Mouse (Mus musculus): ENCODE measurements around the gene 9530077C05Rik. TPM values are rescaled to one million over a fixed set of nuclear protein-coding genes. Genes with fewer than 3 reads are reported as not detected.

9530077C05Rik gene
- polyA plus RNA-seq, 1 experiment from 2014 or later = 2.0 TPM

- Histone ChIP-seq H3K36me3 (replicated peaks) (no peaks in the 10 kb centered on the region), H3K9ac (no peak overlapping the region), H3K27ac (replicated peaks) (no peak overlapping the region), H3K4me3 (replicated peaks) (no peak overlapping the region), H3K4me2 (no peak overlapping the region), H3K9me3 (replicated peaks) (no peaks in the 10 kb centered on the region), H3K27me3 (no peaks in the 10 kb centered on the region), H3K4me1 (replicated peaks) (no peaks in the 10 kb centered on the region)
- 80% methylated on average over 8 of the region's 8 CpGs for WGBS (ENCODE audit: insufficient replicate concordance)
- ATAC-seq (ENCODE audit: insufficient read depth) = no peak
Measured at GRCm38 (mm10) chr9:22483866-22484561, 72.7 kb downstream of the 9530077C05Rik start.

DNA sequence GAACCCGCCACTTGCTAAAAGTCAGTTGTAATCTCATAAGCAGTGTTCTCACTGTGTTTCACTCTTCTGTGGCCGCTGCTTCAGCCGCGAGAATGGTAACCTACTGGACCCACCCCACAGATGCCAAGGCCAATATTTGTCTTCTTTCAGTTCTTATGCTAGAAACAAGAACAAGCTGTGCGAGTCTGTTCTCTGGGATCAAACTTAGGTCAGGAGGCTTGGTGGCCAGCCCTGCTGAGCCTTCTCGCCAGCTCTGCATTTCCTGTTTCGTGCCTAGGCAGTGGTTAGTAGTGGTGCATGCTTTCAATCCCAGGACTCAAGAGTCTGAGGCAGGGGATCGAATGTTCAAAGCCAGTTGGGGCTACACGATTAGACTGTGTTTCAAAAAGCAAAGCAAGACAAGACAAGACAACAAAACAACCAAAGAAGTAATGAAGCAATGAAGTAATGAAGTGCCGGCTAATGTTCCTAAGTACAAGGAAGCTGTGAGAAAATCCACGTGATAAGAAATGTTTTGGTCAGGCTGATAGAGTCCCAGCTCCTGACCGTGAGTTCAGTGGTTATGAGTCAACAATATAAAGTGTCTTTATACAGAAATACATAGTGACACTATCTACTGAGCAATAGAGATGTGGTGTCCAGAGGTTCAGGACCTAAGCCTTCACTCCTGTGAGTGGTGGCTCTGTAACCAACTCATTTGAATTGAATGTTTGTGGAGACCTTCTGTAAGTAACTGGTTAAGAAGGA, 73.4 kb downstream of the 9530077C05Rik start:
- no peak overlapping the region for H3K9ac ChIP-seq
- H3K27ac ChIP-seq (replicated peaks) = no peak overlapping the region
- H3K9me3 ChIP-seq (replicated peaks) = no peaks in the 10 kb centered on the region
- no peak for ATAC-seq (ENCODE audit: insufficient read depth)
- no peaks in the 10 kb centered on the region for H3K4me1 ChIP-seq (replicated peaks)
- H3K36me3 ChIP-seq (replicated peaks) = no peaks in the 10 kb centered on the region
- H3K27me3 ChIP-seq = no peaks in the 10 kb centered on the region
- WGBS (ENCODE audit: insufficient replicate concordance) = 58% methylated on average over 12 of the region's 12 CpGs
- no peak overlapping the region for H3K4me2 ChIP-seq
- H3K4me3 ChIP-seq (replicated peaks) = no peak overlapping the region

GRCm38 (mm10) chr9:22486211-22486610, 74.9 kb downstream of the 9530077C05Rik start:
- Histone ChIP-seq H3K9me3 (replicated peaks) (no peaks in the 10 kb centered on the region), H3K27ac (replicated peaks) (no peak overlapping the region), H3K4me2 (no peak overlapping the region), H3K36me3 (replicated peaks) (no peaks in the 10 kb centered on the region), H3K9ac (no peak overlapping the region), H3K4me1 (replicated peaks) (no peaks in the 10 kb centered on the region), H3K27me3 (no peaks in the 10 kb centered on the region), H3K4me3 (replicated peaks) (no peak overlapping the region)
- no peak for ATAC-seq (ENCODE audit: insufficient read depth)
- 66% methylated on average over 7 of the region's 7 CpGs for WGBS (ENCODE audit: insufficient replicate concordance)

DNA sequence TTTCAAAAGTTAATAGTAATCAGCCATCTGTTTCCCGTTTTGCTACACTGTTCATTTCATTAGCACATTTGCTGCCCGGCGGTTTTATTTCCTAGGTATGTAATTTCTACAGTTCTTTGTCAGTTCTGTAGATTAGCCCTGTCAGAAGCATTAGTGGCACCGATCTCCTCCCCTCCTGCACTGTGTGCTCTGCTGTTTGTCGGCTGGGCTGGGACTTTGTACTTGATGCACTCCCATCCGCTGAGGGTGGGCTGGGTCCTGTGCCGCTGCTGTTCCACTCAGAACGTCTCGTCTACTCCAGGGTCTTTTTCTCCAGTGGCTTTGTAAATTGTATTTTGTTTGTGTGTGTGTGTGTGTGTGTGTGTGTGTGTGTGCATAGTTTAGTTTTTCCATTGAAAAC, 77.7 kb downstream of the 9530077C05Rik start:
- H3K36me3 ChIP-seq (replicated peaks) = no peaks in the 10 kb centered on the region
- no peak overlapping the region for H3K4me3 ChIP-seq (replicated peaks)
- H3K4me2 ChIP-seq = no peak overlapping the region
- no peaks in the 10 kb centered on the region for H3K4me1 ChIP-seq (replicated peaks)
- whole genome bisulfite sequencing (ENCODE audit: insufficient replicate concordance) = 67% methylated on average over 9 of the region's 9 CpGs
- no peak overlapping the region for H3K9ac ChIP-seq
- no peak overlapping the region for H3K27ac ChIP-seq (replicated peaks)
- no peaks in the 10 kb centered on the region for H3K27me3 ChIP-seq
- ATAC-seq (ENCODE audit: insufficient read depth) = no peak
- H3K9me3 ChIP-seq (replicated peaks) = no peaks in the 10 kb centered on the region

Other genes with a start within 250 kb of the 9530077C05Rik start
- 0.02 and 0.03 TPM in 2 replicates for gene Zfp872, start 223.4 kb upstream of the 9530077C05Rik start, polyA plus RNA-seq (2015; fragmentation: Nextera tagmentation; extraction: Ambion mirVana)
- gene Zfp809, start 185.8 kb upstream of the 9530077C05Rik start, polyA plus RNA-seq (2015; fragmentation: Nextera tagmentation; extraction: Ambion mirVana) = 6.8 and 7.4 TPM in 2 replicates
- 1.2 and 1.4 TPM in 2 replicates for gene Zfp599, start 151.6 kb upstream of the 9530077C05Rik start, polyA plus RNA-seq (2015; fragmentation: Nextera tagmentation; extraction: Ambion mirVana)
- gene Zfp810, start 103.9 kb upstream of the 9530077C05Rik start, polyA plus RNA-seq (2015; fragmentation: Nextera tagmentation; extraction: Ambion mirVana) = 2.5 and 2.7 TPM in 2 replicates
- gene Anln, start 22.3 kb upstream of the 9530077C05Rik start, polyA plus RNA-seq (2015; fragmentation: Nextera tagmentation; extraction: Ambion mirVana) = 25.8 and 27.1 TPM in 2 replicates
- gene Gm17545, start 42.8 kb downstream of the 9530077C05Rik start, polyA plus RNA-seq (2015; fragmentation: Nextera tagmentation; extraction: Ambion mirVana) = not detected in 2 replicates
- gene Rp9, start 58.2 kb downstream of the 9530077C05Rik start, polyA plus RNA-seq (2015; fragmentation: Nextera tagmentation; extraction: Ambion mirVana) = 29.1 and 30.3 TPM in 2 replicates
- gene Bbs9, start 64.2 kb downstream of the 9530077C05Rik start, polyA plus RNA-seq (2015; fragmentation: Nextera tagmentation; extraction: Ambion mirVana) = 2.3 TPM in 2 replicates